Mouse (Mus musculus) kidney, adult 2 months (tissue): Measurements from ENCODE around the gene Dgkk.

Experiments used
- CTCF ChIP-seq: fragments of 200-500 bp; conservative IDR thresholded peaks from 2 replicates; pipeline ENCODE4 v1.5.1; 2011; ENCODE audit warnings: low read depth, mild to moderate bottlenecking, control low read depth, low read length, moderate library complexity, mixed read lengths; ENCODE audit not compliant: insufficient read depth, insufficient read length
- POLR2A ChIP-seq: fragments of 200-500 bp; IDR thresholded peaks from one replicate; pipeline ENCODE4 v1.6.1; 2011; ENCODE audit warnings: low read depth, low read length, control low read depth

- TF ChIP-seq CTCF: no peak
- no peak for TF ChIP-seq POLR2A
These were observed 1.4 kb upstream of the Dgkk start for GRCm38 (mm10) chrX:6777489-6778249.
